Mouse (Mus musculus): ENCODE data around the gene Rrp12.

GRCm38 (mm10) chr19:41915294-41915693 lies 19.3 kb upstream of the Rrp12 start:
- TF ChIP-seq POLR2A (IDR thresholded peaks at IDR 0.05; ENCODE audit: low read depth, low read length) (no peak), CTCF (IDR thresholded peaks at IDR 0.05; ENCODE audit: extremely low read depth, insufficient read depth, insufficient read length, insufficient replicate concordance) (no peak)
